Mouse (Mus musculus) urinary bladder, postnatal 36 days (tissue): Measurements from ENCODE around the gene Nudt4.
"Not testable (repeated sequence)": the region's sequence is repeated elsewhere in the genome, so short reads cannot be mapped to it uniquely, and the experiment has no call there.

ENCODE experiments used
- DNase-seq, 2 experiments: peaks; one replicate each; pipeline ENCODE4 v3.0.0; 2022; ENCODE audit warnings: low spot score in 2 of 2, mixed read lengths in 1 of 2

Nudt4 gene

DNA sequence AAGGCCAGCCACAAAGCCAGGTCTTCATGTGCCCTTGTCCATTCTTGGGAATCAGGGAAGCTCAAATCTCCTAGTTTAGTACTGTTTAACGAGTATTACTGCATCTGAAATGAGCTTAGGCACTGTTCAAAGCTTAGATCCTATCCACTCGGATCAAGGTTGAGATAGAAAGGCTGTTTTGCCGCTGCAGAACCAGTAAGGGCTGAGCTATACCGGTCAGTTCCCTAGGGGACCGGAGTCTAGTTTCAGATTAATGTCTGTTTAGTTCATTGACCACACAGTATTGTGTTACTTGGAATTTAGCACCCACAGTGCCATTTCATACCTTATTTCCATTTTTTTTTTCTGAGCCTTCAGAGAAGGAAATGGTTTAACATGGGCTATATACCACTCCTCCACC lies 3.6 kb upstream of the Nudt4 start:
- DNase-seq = no peak

- no peak for DNase-seq
These were observed 2.8 kb upstream of the Nudt4 start for GRCm38 (mm10) chr10:95566786-95567185.

DNA sequence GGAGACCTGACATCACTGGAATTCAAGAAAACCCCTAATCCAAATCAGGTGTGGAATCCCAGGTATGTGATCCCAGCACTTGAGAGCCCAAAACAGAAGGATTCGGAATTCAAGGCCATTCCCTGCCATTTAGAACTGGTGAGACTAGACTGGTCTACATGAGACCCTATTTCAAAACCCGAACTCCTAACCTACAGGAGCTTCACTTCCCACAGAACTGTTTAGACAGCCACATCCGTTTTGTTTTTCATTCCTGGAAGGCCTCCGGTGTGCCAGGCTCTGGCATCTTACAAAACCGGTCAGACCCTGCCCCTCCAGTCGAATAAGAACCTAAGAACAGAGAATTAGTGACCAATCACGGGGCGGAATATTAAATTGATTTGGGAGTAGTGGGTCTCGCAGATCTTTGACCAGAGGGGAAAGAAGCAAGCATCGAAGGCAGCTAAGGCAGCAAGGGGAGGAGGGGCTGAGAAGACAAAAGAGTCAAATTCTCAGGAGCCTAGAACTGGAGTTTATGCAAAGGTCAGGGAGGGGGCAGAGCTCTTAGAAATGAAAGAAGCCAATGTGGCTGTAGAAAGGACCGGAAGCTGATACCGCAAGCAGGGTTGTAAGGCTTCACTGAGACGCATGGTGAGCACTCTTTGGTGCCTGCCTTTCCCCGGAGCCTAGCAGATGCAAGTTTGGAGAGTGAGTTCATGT lies 1.4 kb upstream of the Nudt4 start:
- no peak for DNase-seq

GRCm38 (mm10) chr10:95562859-95563841 lies 796 bp downstream of the Nudt4 start:
- peak in 1 of 2 experiments; percentile 32 for DNase-seq

DNA sequence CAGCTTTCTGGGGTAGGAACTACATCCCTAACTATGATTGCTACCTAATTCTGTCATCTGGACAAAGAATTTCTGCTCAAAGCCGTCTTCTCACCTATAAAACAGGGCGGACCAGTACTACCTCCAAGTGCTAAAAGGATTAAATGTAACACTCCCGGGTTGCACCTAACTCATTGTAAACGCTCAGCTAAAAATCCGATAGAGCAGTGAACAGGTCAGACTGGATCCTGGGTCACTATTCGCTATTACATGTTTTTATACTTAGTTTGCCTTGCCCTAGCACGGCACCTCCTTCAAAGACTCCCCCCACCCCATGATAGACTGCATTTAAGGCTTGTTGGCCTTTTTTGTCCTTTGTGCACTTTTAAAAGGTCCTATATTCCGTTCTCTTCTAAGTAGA lies 1.6 kb downstream of the Nudt4 start:
- DNase-seq = no peak

DNA sequence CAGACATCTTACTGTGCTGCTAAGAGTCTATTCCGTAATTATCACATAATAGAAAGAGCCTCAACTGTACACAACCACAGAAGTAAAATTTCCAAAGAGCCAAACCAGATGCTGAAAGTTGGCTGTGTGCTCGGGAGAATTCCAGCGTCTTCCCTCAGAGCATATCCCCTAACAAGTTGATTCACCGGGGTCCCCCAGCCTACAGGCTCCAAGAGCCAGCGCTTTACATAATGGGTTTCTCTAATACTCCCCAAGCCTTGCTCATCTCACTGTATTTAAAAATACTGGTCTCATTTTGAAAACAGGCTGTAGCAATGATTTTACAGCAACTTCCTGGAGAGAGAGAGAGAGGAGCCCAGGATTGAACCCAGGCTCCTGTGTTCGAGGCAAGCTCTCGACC lies 2.3 kb downstream of the Nudt4 start:
- DNase-seq = no peak

DNA sequence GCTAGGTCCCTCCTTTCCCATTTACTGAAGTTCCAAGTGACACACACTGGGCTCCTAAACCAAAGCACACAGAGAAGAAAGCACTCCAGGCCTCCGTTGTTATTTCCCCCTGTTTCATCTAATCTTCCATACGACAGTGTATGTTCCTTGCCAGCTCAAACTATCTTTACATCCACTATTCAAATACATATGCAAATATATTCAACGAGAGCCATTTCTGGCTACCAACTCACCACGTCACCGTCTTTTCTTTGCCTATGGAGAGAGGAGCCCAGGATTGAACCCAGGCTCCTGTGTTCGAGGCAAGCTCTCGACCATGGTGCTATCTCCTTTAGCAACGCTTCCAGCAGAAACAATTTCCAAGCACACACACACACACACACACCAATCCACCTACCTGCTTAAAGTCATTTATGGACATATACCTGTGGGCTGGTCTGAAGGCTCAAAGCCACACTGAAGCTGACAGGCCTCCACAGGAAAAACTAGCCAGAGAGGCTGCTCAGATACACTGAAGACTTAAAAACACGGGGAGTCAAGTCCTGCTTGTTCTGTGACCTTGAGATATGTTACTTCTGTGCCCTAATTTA lies 3.5 kb downstream of the Nudt4 start:
- DNase-seq = no peak

DNA sequence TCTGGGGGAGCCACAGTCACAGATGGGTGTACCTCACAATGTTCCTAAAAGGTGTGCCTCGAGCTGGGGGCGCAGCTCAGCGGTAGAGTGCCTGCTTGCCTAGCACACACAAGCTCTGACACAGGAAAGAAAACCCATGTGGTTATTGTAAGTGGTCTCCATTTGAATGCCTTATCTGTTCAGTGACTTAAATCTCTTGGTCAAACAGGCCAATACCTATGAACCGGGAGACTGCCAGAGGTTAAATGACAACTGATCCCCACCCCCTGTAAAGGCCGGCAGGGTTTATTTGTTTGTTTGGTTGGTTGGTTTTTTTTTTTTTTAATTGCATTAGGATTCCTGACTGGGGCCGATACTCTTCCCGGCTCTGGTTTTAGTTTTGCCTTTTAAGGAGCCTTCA lies 4.5 kb downstream of the Nudt4 start:
- DNase-seq = no peak

DNA sequence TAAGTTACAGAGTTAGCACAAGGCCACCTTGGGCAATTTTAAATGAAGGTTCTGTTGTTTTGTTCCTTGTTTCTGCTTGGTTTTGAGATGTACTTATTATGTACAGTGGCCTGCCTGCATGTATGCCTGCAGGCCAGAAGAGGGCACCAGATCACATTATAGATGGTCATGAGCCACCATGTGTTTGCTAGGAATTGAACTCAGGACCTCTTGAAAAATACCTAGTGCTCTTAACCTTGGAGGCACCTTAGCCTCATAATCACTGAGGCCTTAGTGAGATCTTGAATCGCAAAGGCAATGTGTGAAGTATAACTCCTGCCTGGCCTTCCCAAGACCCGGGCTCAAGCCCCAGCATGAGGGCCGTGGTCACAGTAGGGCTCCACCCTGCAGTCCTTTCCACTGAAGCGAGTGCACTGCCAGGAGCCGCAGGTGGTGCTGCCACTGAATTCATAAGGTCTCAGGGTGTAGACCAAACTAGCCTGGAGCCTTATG lies 6.6 kb downstream of the Nudt4 start:
- no peak for DNase-seq

DNA sequence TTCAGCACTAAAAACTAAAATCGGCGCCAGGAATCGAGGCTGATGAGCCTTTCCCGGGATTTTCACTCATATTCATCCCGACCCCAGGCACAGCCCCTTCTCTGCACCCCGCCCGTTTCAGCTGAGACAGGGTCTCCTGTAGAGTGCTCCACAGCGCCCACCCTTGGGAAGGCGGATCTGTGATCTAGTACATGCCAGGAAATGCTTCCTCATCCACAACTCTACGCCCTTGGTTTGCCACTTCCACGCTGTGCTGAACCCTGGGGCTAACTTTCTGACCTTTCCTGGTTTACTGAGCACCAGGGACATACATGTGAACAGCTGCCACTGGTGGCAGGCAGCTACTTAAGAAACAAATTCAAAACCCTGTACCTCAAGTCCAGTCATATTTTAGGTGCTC lies 8.1 kb downstream of the Nudt4 start:
- no peak for DNase-seq

DNA sequence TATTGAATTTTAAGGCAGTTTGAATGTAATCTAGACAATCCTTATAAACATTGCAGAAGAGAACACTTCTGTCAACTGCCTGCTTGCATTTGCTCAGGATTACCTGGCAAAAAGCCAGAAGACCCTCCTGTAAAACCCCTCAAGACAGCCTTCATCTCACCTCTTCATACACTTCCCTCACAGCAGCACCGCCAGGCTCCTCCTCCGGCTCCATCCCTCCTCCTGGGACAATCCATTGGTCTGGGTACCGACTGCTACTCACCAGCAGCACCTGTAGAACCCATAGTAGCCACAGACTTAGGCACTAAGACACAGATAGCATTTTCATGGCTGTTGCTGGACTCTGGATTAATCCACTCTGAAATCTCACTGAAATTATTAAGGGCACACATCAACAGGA lies 11.6 kb downstream of the Nudt4 start:
- DNase-seq = no peak

GRCm38 (mm10) chr10:95551752-95552151 lies 12.2 kb downstream of the Nudt4 start:
- DNase-seq = no peak

DNA sequence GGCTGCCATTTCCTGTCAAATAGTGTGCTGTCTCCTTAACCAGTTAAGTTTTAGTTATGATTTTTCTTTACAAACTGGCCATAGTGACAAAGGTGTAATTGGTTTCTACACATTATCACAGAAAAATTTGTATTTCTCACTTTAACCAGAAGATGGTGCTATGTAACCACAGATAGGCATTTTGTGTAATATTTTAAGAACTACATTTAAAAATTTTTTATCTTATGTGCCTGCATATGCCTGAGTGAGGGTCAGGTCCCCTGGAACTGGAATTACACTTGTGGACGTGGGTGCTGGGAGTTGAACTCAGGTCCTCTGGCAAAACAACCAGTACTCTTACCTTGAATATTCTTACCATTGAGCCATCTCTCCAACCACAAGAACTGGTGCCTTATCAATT lies 13.4 kb downstream of the Nudt4 start:
- DNase-seq = no peak

- DNase-seq = not testable (repeated sequence)
These were observed 14.9 kb downstream of the Nudt4 start for GRCm38 (mm10) chr10:95549080-95549479.

- no peak for DNase-seq
These were observed 15.7 kb downstream of the Nudt4 start for GRCm38 (mm10) chr10:95548154-95548826.

GRCm38 (mm10) chr10:95546178-95546577 lies 17.8 kb downstream of the Nudt4 start:
- DNase-seq = no peak

DNA sequence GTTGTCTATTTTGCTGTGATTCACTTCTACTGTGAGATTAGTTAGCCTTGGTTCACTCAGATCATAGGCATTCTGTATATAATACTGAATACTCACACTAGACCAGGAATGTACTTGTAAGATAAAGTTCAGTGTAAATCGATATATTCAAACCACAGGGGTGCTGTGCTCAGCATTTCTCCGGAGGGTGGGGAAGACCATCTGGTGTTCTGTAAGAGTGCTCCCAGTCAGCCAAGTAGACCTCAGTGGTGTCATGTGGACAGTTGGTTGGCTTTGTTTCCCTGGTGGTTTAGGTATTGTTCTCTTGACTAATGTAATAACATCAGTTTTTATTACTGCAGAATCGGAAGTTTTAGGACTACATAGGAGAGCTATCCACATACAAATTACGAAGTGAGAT lies 18.9 kb downstream of the Nudt4 start:
- DNase-seq = no peak

DNA sequence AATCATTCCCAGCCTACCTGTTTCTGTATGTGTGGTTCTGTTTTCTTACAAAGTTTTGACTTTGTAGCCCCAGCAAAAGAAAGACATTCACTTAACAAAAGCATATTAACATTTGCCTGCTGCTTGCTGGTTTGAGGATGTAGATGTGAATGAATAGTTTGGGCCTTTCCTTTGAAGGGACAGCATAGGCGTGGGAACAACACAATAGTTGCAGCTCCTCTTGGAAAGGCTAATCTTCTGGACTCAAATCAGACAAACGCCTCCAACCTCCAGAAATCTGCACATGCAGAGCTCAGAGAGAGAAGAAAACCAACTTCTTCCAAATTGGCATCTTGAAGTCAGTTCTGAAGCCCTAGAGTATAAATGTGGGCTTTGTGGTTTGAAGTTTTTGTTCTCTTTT lies 19.3 kb downstream of the Nudt4 start:
- no peak for DNase-seq

DNA sequence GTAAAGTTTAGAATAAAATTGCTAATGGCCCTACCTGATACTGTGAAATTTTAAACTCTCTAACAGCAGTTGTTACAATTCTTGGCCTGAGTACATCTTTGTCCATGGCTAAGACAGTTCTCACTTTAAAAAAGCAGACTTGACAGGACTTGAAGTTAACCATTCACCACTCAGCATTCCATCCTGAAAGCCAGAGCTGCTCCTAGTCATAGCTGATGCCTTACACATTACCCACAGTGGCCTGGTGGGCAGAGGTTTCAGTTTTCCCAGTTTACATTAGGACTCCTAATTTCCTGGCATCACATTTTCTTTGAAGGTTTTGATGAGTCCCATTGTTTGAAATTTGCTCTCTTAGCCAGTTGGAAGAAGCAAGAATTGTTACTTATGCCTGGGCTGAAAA lies 19.9 kb downstream of the Nudt4 start:
- DNase-seq = no peak

DNA sequence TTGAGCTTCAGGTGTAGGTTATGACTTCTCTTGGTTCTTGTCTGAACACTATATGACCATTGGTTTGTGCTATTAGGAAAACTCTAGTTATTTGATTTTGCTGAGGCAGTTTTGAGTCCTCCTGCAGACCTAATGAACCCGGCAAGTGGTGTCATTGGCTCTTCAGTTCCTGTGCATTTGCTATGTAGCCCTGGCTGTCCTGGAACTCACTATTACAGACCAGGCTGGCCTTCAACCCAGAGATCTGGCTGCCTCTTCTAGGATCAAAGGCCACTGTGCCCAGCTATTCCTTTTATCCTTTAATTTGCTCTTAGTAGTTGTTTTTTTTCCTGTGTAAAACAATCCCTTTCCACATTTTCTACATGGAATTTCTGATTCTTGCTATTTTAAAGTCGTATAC lies 20.6 kb downstream of the Nudt4 start:
- no peak for DNase-seq

DNA sequence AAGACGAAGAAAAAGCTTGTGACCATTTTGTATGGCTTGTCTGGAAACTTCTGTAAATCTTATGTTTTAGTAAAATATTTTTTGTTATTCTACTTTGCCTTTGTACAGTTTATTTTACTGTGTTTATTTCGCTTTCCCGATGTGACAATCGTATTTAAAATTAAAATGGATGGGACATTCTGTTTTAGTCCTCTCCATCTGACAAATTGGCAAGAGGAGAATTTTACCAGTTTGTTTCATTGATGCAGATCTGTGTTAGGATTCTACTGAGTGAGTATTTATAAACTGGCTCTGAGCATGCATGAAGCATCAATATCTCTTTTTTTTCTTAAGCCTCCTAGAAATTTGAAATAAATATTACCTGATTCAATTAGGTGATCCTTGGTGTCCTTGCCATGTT lies 21.0 kb downstream of the Nudt4 start:
- DNase-seq = no peak

DNA sequence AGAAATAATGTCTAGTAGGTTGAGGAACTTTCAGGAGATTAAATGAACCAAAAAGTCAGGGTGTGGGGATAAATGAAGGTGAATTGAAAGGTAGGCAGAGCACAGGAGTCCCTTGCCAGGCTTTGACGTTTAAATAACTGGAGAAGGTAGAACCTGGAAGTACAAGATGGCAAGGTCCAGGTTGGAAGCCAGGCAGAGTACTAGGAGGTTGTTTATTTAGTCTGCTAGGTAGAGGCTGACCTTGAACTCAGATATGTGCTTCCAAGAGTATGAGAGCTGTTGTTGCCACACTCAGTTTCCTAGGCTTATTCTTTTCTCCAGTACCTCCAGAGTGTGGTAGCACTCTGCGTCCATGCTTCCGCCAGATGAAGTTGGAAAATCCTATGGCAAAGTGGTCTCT lies 24.1 kb downstream of the Nudt4 start:
- DNase-seq = no peak
